Mouse (Mus musculus) hindbrain, embryonic 15.5 days (tissue): ENCODE measurements around the gene Egf. TPM values are rescaled to one million over a fixed set of nuclear protein-coding genes. Genes with fewer than 3 reads are reported as not detected.

ENCODE experiments used
- ATAC-seq: fragments of 200-750 bp; cut with Nextera tagmentation; 2 replicates; pipeline ENCODE4 v1.8.0; 2017; ENCODE audit warnings: low read depth, moderate number of reproducible peaks, moderate TSS enrichment; ENCODE audit not compliant: low FRiP score
- H3K27ac ChIP-seq: fragments of 300-500 bp; sonication (generic); replicated peaks from 2 replicates; pipeline ENCODE4 v1.5.1; 2015; ENCODE audit warnings: mild to moderate bottlenecking, inconsistent platforms
- H3K27me3 ChIP-seq: fragments of 300-500 bp; sonication (generic); 2 replicates; pipeline ENCODE4 v1.6.1; 2015; ENCODE audit warnings: control low read depth, inconsistent platforms
- H3K36me3 ChIP-seq: fragments of 300-500 bp; sonication (generic); 2 replicates; pipeline ENCODE4 v1.6.1; 2015; ENCODE audit warnings: control low read depth, inconsistent platforms
- H3K4me1 ChIP-seq: fragments of 300-500 bp; sonication (generic); replicated peaks from 2 replicates; pipeline ENCODE4 v1.6.1; 2015; ENCODE audit warnings: control low read depth, inconsistent platforms
- H3K4me2 ChIP-seq: fragments of 300-500 bp; sonication (generic); 2 replicates; pipeline ENCODE4 v1.6.1; 2015; ENCODE audit warnings: moderate library complexity, mild to moderate bottlenecking, inconsistent platforms
- H3K4me3 ChIP-seq: fragments of 300-500 bp; sonication (generic); 2 replicates; pipeline ENCODE4 v1.5.1; 2015; ENCODE audit warnings: mild to moderate bottlenecking, inconsistent platforms
- H3K9ac ChIP-seq: fragments of 300-500 bp; sonication (generic); 2 replicates; pipeline ENCODE4 v1.6.1; 2015; ENCODE audit warnings: inconsistent platforms
- H3K9me3 ChIP-seq: fragments of 300-500 bp; sonication (generic); 2 replicates; pipeline ENCODE4 v1.6.1; 2016; ENCODE audit warnings: control low read depth, inconsistent platforms
- WGBS: fragments of 180-500 bp; shearing (Covaris S2); methylation state at CpG from one replicate; pipeline ENCODE4 v1.1.7; 2015; 5-methylcytosine and 5-hydroxymethylcytosine counted together
- polyA plus RNA-seq: library from polyadenylated mRNA; unstranded; fragments of >200 nt; fragmentation: Nextera tagmentation; extraction: Ambion mirVana; gene quantifications from 2 replicates; pipeline ENCODE4 v1.2.1, GENCODE M21; 2015

The Egf gene
- polyA plus RNA-seq, 1 experiment from 2014 or later, result 2.2 TPM

DNA sequence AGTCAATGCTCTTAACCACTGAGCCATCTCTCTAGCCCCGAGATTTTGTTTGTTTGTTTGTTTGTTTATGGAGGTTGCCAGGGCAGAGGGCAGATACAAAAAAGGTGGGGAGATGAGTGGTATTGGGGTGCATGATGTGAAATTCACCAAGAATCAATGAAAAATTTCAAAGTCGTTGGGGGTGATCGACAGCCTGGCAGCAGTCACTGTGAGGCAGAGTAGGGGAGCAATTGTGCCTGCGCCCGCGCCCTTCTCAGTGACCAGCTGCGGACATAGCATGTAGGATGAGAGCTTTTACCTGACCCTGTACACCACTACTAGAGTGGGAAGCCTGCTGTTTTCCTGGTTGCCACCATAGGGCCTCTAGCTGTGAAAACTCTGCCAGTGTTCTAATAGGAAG is 79.2 kb downstream of the Egf start:
- H3K9me3 ChIP-seq, result no peaks in the 10 kb centered on the region
- H3K27me3 ChIP-seq, result no peaks in the 10 kb centered on the region
- no peak for ATAC-seq
- H3K9ac ChIP-seq, result no peak overlapping the region
- WGBS, result 95% methylated on average over 7 of the region's 7 CpGs
- no peak overlapping the region for H3K27ac ChIP-seq
- H3K4me1 ChIP-seq, result no peaks in the 10 kb centered on the region
- H3K36me3 ChIP-seq, result no peaks in the 10 kb centered on the region
- H3K4me3 ChIP-seq, result no peak overlapping the region
- H3K4me2 ChIP-seq, result no peak overlapping the region

DNA sequence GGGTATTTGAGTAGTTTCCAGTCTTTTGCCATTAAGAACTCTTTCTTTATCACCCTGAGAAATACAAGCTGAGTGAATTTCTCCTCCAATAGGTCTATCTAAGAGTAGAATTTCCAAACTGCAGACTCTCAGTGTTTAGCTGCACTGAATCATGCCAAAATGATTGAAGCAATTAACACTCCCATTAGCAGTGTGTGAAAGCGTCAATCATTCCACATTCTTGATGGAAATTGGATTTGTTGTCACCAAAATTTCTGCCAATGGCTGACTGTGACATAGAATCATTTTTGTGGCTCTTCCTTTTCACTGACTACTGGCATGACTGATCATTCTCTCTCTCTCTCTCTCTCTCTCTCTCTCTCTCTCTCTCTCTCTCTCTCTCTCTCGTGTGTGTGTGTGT is 91.2 kb downstream of the Egf start:
- no peak for ATAC-seq
- no peak overlapping the region for H3K4me3 ChIP-seq
- H3K36me3 ChIP-seq, result no peaks in the 10 kb centered on the region
- no peaks in the 10 kb centered on the region for H3K4me1 ChIP-seq
- H3K4me2 ChIP-seq, result no peak overlapping the region
- no peaks in the 10 kb centered on the region for H3K27me3 ChIP-seq
- WGBS, result 79% methylated on average over 2 of the region's 2 CpGs
- H3K9ac ChIP-seq, result no peak overlapping the region
- no peak overlapping the region for H3K27ac ChIP-seq
- no peaks in the 10 kb centered on the region for H3K9me3 ChIP-seq

DNA sequence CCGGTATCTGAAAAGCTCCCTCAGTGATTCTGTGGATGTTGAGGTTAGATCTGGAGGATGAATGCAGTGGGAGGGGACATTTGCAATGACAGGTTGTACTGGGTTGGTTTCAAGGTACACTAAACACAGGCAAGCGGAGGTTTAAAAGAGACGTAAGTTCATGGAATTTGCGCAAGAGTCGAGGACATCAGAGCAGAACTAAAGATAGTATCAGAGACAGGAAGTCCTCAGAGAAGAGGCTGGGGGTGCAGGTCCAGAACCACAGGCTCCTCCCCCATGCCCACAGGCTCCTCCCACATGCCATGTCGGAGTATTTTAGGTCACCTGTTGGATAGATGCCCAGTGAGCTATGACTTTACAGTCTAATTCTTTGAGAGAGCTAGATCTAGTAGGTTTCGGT is 96.3 kb downstream of the Egf start:
- Histone ChIP-seq H3K27me3 (no peaks in the 10 kb centered on the region), H3K36me3 (no peaks in the 10 kb centered on the region), H3K9ac (no peak overlapping the region), H3K27ac (no peak overlapping the region), H3K9me3 (no peaks in the 10 kb centered on the region), H3K4me3 (no peak overlapping the region), H3K4me1 (no peaks in the 10 kb centered on the region), H3K4me2 (no peak overlapping the region)
- no peak for ATAC-seq
- WGBS, result 97% methylated on average over 7 of the region's 7 CpGs

DNA sequence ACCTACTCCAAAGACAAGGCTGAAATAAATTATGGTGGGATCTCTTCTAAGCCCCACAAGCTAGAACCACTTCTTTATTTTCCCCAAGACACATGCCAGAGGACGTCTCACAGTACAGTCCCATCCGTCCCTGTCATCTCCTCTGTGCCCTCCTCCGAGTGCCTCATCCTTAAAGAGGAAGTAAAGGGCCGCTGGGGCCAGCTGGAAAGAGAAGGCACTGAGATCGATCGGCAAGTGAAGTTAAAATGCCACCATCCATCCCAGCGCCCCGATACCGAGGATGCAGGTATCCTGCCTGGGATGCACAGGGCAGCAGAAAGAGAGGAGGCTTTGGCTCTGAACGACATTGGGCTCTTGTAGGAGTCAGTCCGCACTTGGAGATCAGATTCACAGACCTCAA is 97.3 kb downstream of the Egf start:
- Histone ChIP-seq H3K4me2 (no peak overlapping the region), H3K9ac (no peak overlapping the region), H3K4me1 (no peaks in the 10 kb centered on the region), H3K9me3 (no peaks in the 10 kb centered on the region), H3K27me3 (no peaks in the 10 kb centered on the region), H3K27ac (no peak overlapping the region), H3K4me3 (no peak overlapping the region), H3K36me3 (no peaks in the 10 kb centered on the region)
- 86% methylated on average over 11 of the region's 11 CpGs for WGBS
- no peak for ATAC-seq

DNA sequence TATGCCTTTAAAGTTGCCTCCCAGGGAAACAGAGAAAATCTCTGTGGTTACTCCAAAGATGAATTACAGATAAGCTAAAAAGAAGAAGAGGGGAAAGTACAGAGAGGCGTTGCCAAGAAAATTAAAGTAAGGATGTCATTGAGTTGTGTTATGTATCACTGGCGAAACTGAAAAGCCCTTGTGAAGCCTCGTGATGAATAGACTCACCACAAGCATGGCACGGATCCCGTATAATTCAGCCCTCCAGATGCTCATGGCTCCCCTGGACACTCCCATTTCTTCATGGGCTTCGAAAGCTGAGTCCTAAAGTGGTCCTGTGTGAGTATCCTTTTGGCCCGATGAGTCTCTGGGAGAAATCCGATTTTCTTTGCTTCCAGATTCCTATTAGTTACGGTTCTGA is 97.9 kb downstream of the Egf start:
- Histone ChIP-seq H3K4me3 (no peak overlapping the region), H3K4me2 (no peak overlapping the region), H3K4me1 (no peaks in the 10 kb centered on the region), H3K9ac (no peak overlapping the region), H3K27ac (no peak overlapping the region), H3K36me3 (no peaks in the 10 kb centered on the region), H3K27me3 (no peaks in the 10 kb centered on the region), H3K9me3 (no peaks in the 10 kb centered on the region)
- 81% methylated on average over 9 of the region's 9 CpGs for WGBS
- ATAC-seq, result no peak

DNA sequence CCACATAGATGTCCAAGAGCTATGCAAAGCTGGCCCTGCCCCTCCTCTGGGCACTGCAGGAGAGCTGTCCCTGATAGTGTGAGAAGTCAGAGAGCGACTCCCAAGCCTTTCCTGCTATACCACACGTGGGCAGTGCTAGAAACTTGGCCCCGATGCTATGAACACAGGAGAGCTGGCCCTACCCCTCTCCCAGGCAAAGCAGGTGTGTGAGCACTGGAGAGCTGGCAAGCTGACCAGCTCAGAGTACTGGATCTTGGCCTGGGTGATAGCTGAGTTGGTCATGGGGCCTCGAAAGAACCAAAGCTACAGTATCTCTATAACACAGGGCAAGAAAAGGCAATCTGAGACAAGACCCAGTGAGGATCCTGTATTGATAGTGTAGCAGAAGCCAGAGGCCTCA is 98.6 kb downstream of the Egf start:
- Histone ChIP-seq H3K9me3 (no peaks in the 10 kb centered on the region), H3K4me2 (no peak overlapping the region), H3K36me3 (no peaks in the 10 kb centered on the region), H3K27ac (no peak overlapping the region), H3K27me3 (no peaks in the 10 kb centered on the region), H3K4me3 (no peak overlapping the region), H3K9ac (no peak overlapping the region), H3K4me1 (no peaks in the 10 kb centered on the region)
- no peak for ATAC-seq
- WGBS, result 84% methylated on average over 4 of the region's 4 CpGs

DNA sequence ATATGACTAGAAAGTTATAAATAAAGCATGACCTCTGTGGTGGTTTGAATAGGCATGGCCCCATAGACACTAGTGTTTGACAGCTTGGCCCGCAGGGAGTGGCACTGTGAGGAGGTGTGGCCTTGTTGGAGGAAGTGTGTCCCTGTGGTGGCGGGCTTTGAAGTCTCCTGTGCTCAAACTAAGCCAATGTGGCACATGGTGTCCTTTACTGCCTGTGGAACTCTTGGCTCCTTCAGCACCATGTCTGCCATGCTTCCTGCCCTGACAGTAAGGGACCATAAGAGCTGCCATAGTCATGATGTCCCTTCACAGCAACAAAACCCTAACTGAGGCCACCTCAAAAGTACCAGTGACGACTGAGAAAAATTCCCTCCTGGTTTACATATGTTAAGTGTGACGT is 102.6 kb downstream of the Egf start:
- H3K27ac ChIP-seq, result no peak overlapping the region
- no peak overlapping the region for H3K9ac ChIP-seq
- no peaks in the 10 kb centered on the region for H3K36me3 ChIP-seq
- ATAC-seq, result no peak
- no peak overlapping the region for H3K4me3 ChIP-seq
- H3K9me3 ChIP-seq, result no peaks in the 10 kb centered on the region
- H3K4me1 ChIP-seq, result no peaks in the 10 kb centered on the region
- WGBS, result 81% methylated on average over 4 of the region's 4 CpGs
- no peaks in the 10 kb centered on the region for H3K27me3 ChIP-seq
- H3K4me2 ChIP-seq, result no peak overlapping the region

DNA sequence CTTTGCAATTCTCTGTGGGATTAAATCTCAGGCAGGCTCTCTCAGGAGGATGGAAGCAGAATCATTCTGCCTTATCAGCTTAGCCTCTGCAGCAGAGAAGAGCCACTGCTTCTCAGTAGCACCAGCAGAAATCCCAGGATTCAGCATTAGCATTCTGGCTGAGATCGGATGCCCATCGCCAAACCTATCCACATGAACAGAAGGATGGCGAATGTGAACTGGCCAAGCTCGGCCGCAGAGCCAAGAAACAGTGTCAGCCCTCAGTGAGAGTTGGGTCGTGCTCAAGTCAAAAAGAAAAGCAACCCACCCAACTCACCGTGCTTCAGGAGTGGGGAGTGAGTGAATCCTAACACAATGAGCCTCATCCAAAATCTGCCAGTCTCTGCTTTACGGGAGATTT is 103.4 kb downstream of the Egf start:
- H3K27ac ChIP-seq, result no peak overlapping the region
- no peaks in the 10 kb centered on the region for H3K36me3 ChIP-seq
- no peak for ATAC-seq
- 83% methylated on average over 8 of the region's 8 CpGs for WGBS
- no peaks in the 10 kb centered on the region for H3K27me3 ChIP-seq
- H3K4me3 ChIP-seq, result no peak overlapping the region
- no peak overlapping the region for H3K4me2 ChIP-seq
- no peaks in the 10 kb centered on the region; the same call in 1 of the 2 replicates for H3K4me1 ChIP-seq
- no peak overlapping the region for H3K9ac ChIP-seq
- no peaks in the 10 kb centered on the region for H3K9me3 ChIP-seq

DNA sequence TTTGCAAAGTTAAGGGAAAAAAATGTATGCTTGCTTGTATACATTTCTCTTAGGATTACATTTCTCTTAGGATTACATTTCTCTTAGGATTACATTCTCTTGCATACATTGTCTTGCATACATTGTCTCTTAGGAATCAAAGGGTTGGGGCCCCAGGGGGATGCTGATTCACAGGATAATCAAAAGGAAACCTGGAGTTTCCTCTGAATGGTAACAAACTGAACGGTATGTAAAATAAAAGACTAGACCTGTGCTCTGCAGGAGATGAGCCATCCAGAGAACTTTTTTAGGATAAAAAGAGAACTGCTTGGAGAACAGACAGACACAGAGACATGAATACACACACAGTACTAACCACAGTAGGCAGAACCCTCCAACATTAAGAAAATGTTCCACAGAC is 104.2 kb downstream of the Egf start:
- no peaks in the 10 kb centered on the region for H3K27me3 ChIP-seq
- no peak for ATAC-seq
- H3K27ac ChIP-seq, result no peak overlapping the region
- no peaks in the 10 kb centered on the region for H3K36me3 ChIP-seq
- H3K4me2 ChIP-seq, result no peak overlapping the region
- no peak overlapping the region for H3K4me3 ChIP-seq
- no peaks in the 10 kb centered on the region for H3K9me3 ChIP-seq
- H3K9ac ChIP-seq, result no peak overlapping the region
- no peaks in the 10 kb centered on the region; the same call in 1 of the 2 replicates for H3K4me1 ChIP-seq
- WGBS, result 3% methylated on average over 1 of the region's 1 CpGs

DNA sequence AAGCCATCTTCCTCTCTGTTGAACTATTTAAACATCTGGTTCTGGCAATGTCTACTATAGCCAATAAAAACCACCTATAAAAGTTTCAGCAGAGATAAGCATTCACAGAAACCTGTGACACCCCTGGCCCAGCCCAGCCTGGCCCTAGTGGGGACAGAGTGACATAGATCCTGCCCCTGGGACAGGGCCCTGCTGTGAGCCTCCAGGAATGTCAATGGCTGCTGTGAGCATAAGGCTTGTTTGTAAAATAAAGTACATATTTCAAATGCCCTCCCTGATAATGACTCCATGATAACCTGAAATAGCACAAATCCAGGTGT is 104.9 kb downstream of the Egf start:
- ATAC-seq, result no peak
- Histone ChIP-seq H3K4me2 (no peak overlapping the region), H3K27ac (no peak overlapping the region)

DNA sequence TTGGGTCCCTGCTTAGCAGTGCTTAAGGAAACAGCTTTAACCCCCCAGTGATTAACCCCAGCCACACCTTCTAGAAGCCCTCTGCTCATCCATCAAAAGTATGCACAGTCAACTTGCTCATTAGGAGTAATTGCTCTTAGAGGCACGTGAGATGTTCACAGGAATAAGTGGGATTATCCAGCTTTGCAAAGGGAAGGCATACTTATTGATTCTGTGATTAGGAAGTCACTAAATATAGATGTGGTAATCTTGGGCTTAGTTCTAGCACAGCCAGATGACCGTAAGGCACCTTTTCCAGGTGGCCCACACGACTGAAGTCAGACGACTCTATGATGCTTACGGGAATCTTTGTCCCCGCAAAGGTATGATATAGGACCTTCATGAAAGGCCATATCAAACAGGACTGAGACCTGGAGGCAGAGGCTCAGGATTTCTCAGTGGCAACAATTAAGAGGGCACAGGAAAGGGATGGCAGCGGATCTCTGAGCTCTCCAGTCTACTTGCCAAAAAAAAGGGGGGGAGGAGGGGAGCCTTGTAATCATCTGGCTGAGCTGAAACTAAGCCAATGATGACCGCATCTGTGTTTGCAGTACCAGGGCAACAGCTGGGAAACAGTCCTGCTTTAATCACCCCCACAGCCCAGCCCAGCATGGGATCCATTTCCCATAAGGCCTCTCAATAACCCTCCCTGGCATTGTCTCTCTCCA is 105.4 kb downstream of the Egf start:
- no peak overlapping the region for H3K27ac ChIP-seq
- WGBS, result 68% methylated on average over 8 of the region's 8 CpGs
- no peaks in the 10 kb centered on the region for H3K36me3 ChIP-seq
- no peak overlapping the region for H3K4me2 ChIP-seq
- no peak overlapping the region for H3K9ac ChIP-seq
- H3K4me3 ChIP-seq, result no peak overlapping the region
- H3K4me1 ChIP-seq, result no peaks in the 10 kb centered on the region; the same call in 1 of the 2 replicates
- ATAC-seq, result 0 out of 2 replicates have a peak, but pooled peaks have one; percentile 9
- no peaks in the 10 kb centered on the region for H3K9me3 ChIP-seq
- H3K27me3 ChIP-seq, result no peaks in the 10 kb centered on the region

More for the DNA sequence above, 104.9 kb downstream of the Egf start:
- H3K27me3 ChIP-seq, result no peaks in the 10 kb centered on the region
- H3K9ac ChIP-seq, result no peak overlapping the region
- H3K9me3 ChIP-seq, result no peaks in the 10 kb centered on the region
- no peak overlapping the region for H3K4me3 ChIP-seq
- no peaks in the 10 kb centered on the region; the same call in 1 of the 2 replicates for H3K4me1 ChIP-seq
- no peaks in the 10 kb centered on the region for H3K36me3 ChIP-seq

DNA sequence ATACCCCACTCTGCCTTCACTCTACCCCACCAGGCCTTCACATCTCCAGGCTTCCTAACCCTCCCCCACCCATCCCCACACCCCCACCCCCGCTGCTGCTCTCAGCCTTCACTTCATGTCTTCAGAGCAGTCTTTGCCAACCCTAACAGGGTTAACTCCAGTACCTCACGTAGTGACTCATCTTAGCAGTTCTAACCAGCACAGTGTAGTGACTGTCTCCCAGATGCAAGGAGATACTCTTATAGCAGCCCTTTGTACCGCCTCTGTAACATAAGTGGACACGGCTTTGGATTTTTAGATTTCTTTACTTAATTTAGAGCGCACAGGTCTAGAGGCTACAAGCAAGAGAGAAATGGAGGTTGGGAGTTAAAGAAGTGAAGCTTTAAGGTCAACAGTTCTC is 106.5 kb downstream of the Egf start:
- Histone ChIP-seq H3K27me3 (no peaks in the 10 kb centered on the region), H3K9me3 (no peaks in the 10 kb centered on the region), H3K36me3 (no peaks in the 10 kb centered on the region), H3K4me2 (no peak overlapping the region), H3K4me1 (no peaks in the 10 kb centered on the region; the same call in 1 of the 2 replicates), H3K27ac (no peak overlapping the region), H3K4me3 (no peak overlapping the region), H3K9ac (no peak overlapping the region)
- no peak for ATAC-seq
- WGBS, result 85% methylated on average over 5 of the region's 5 CpGs

DNA sequence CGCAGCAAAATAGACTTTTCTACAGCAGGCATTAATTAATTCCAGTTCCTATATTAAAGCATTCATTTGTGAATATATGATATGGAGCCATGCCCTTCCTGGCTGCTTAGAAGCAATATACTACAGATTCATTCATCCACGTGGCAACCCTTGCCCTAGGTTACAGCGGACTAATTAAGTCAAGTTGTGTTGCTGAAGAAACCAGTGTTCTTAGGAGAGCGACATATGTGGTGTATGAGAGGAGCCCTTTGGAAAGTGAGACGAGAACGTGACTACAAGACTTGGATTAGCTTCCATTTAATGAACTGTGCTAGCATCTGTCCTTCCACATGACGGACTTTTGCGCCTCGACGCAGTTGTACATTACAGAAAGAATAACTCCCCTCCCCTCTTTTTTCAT is 107.8 kb downstream of the Egf start:
- WGBS, result 53% methylated on average over 10 of the region's 10 CpGs
- Histone ChIP-seq H3K27me3 (no peaks in the 10 kb centered on the region), H3K9ac (no peak overlapping the region), H3K27ac (no peak overlapping the region), H3K4me1 (no peaks in the 10 kb centered on the region; the same call in 1 of the 2 replicates), H3K9me3 (no peaks in the 10 kb centered on the region), H3K4me2 (no peak overlapping the region), H3K36me3 (no peaks in the 10 kb centered on the region), H3K4me3 (no peak overlapping the region)
- ATAC-seq, result peak; percentile 59
